Mouse (Mus musculus) bone marrow macrophage, adult 2 months (primary cell): ENCODE measurements around the gene Rab6a. TPM values are rescaled to one million over a fixed set of nuclear protein-coding genes. Genes with fewer than 3 reads are reported as not detected.

Experiments
- H3K27ac ChIP-seq: 2 replicates; pipeline ENCODE4 v1.5.1; 2012; ENCODE audit warnings: low read depth, low read length; ENCODE audit not compliant: insufficient read depth
- H3K4me1 ChIP-seq: 2 replicates; pipeline ENCODE4 v1.6.1; 2012; ENCODE audit warnings: low read length; ENCODE audit not compliant: control insufficient read depth, insufficient read depth
- H3K4me3 ChIP-seq: 2 replicates; pipeline ENCODE4 v1.5.1; 2012; ENCODE audit warnings: mild to moderate bottlenecking, low read length, moderate library complexity; ENCODE audit not compliant: insufficient read depth
- CTCF ChIP-seq: IDR thresholded peaks from 2 replicates; pipeline ENCODE4 v1.5.1; 2012; ENCODE audit warnings: low read depth, mild to moderate bottlenecking, low read length, moderate library complexity
- POLR2A ChIP-seq: IDR thresholded peaks from 2 replicates; pipeline ENCODE4 v1.6.1; 2012; ENCODE audit warnings: mild to moderate bottlenecking, low read depth, low read length, borderline replicate concordance
- polyA plus RNA-seq: library from polyadenylated mRNA; stranded (reverse); fragments of >200 nt; gene quantifications from 2 replicates; pipeline ENCODE4 v1.2.4, GENCODE M21; 2012; ENCODE audit not compliant: missing spikeins, insufficient read depth, insufficient read length

Gene Rab6a
- polyA plus RNA-seq, 1 experiment = 74.1 TPM

DNA sequence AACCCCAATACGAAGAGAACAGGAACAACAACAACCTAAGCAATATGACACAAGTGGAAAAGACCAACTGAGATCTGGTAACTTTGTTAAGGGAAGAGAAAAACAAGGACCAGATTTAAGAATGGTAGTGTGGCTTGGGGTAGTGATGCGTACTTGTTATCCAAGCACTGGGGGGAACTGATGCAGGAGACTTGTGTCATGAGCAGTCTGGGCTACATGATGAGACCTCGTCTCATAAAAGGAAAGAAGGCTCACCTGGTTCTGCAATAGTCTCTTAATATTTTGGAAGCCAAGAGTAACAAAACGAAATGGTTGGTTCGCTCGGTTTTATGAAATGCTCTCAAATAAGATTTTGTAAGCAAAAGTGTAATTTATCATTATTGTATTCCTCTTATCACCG lies 25.0 kb upstream of the Rab6a start:
- Histone ChIP-seq H3K27ac (no peak overlapping the region), H3K4me3 (peak overlapping the region; percentile 93), H3K4me1 (peaks cover 3% of the 10 kb centered on the region)
- no peak for TF ChIP-seq CTCF
- no peak for TF ChIP-seq POLR2A

DNA sequence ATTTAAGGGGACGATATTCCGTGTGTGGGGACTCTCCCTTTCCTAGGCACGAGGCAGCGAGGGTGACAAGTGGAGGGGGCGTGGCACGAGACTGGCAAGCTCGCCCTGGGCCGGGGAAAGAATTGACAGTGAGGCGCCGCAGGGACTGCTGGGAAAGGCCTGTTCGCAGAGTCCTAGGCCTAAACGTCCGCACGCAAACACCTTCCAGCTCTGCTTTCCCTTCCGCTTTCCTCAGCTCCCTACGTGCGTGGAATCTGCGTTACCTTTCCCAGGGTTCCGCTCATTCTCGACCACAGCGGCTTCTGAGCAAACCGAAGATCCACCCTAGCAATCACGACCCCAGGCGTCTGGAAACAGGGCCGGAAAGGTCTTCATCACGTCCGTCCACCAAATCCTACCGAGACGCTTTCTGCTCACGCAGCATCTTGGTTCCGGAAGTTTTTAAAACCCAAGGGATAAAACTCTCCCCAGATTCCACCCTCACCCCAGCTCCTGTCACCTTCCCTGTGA lies 24.4 kb upstream of the Rab6a start:
- peak overlapping the region; percentile 91 for H3K27ac ChIP-seq
- TF ChIP-seq CTCF (no peak), POLR2A (no peak)
- H3K4me1 ChIP-seq = peaks cover 3% of the 10 kb centered on the region
- peak overlapping the region; percentile 93 for H3K4me3 ChIP-seq

DNA sequence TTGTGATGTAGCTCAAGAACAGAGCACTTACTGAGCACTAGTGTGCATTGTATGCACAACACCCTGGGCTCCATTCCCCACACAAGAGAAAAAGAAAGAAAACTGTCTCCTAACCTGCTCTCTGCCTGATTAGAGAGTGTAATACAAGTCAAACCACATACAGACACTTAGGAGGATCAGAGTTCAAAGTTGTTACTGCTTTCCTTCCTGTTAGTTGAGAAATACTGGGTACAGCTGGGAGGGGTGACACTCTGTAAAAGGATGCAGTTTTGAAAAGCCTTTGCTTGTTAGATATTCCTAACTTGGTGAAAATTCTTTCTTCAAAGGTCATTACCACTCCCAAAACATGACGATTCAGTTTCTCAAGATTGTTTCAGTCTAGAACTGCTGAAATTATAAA lies 17.4 kb upstream of the Rab6a start:
- H3K27ac ChIP-seq = no peak overlapping the region
- H3K4me1 ChIP-seq = peaks cover 14% of the 10 kb centered on the region
- TF ChIP-seq POLR2A = no peak
- TF ChIP-seq CTCF = no peak
- no peak overlapping the region for H3K4me3 ChIP-seq

DNA sequence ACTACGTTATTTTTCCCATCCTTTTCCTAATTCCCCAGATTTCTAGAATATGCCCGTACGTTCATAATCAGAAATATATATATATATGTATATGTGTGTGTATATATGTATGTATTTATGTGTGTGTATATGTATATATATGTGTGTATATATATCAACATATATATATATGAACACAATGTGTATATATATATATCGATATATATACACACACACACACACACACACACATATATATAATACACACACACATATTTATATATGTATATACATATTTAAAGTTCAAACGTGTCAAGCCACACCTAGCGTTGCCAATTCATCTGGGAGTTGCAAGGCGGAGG lies 16.7 kb upstream of the Rab6a start:
- H3K4me1 ChIP-seq = peaks cover 14% of the 10 kb centered on the region
- no peak for TF ChIP-seq POLR2A
- TF ChIP-seq CTCF = no peak
- peak overlapping the region; percentile 97 for H3K27ac ChIP-seq
- H3K4me3 ChIP-seq = peak overlapping the region; percentile 85

DNA sequence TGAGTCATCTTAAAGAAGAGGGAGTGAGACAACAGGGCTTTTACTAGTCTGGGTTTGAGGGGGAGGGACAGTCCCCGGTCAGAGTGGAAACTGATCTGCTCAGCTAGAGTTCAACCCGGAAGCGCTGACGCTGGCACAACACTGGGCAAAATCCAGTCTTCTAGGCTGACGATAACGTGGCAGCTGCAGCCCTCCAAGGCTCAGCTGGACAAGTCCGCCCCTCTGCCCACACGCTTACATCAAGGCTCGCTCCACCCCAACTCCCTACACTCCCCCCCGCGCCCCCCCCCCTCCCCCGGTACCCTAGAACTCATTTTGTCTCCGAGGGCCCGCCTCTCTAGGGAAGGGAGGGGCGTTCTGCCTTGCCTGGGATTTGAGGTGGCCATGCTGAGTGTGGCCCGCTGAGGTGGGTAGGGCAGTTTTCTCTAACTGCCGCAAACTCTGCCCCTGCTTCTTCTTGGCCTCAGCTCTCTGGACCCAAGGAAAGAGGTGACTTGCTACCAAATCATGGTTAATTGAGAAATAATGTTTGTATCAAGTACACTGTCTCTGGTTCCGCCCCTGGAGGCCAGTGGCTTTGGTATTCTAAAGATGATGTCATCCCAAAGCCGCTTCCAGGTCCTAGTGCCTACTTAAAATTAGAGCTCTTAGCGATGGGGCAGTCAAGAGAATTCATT lies 16.2 kb upstream of the Rab6a start:
- TF ChIP-seq CTCF (no peak), POLR2A (no peak)
- H3K27ac ChIP-seq = peak overlapping the region; percentile 97
- H3K4me1 ChIP-seq = peaks cover 14% of the 10 kb centered on the region
- peak overlapping the region; percentile 85 for H3K4me3 ChIP-seq

DNA sequence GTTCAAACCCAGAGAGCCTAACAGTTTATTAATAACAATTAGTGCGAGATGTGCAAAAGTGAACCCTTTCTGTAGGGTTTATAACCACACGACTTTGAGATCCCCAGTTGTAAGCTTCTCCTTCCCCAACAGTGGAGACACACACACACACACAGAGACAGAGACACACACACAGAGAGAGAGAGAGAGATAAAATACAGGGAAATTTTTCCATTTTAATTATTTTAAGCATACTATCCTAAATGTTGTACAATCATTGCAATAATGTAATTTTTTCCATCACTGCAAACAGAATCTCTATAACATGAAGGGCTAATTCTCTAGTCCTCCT lies 15.7 kb upstream of the Rab6a start:
- Histone ChIP-seq H3K4me1 (peaks cover 14% of the 10 kb centered on the region), H3K4me3 (peak overlapping the region; percentile 85), H3K27ac (peak overlapping the region; percentile 97)
- TF ChIP-seq CTCF (no peak), POLR2A (no peak)

DNA sequence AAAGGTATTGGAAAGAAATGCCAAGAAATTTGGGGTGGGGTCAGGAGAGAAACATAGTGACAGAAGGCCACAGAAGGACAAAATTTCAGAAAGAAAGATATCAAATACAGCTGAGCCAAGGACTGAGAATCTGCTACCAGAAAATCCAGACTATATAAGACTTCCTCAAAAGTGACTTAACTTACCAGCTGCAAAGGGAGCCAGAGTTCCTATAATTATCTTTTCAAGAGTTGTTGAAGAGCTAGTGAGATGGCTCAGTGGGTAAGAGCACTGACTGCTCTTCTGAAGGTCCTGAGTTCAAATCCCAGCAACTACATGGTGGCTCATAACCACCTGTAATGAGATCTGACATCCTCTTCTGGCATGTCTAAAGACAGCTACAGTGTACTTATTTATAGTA lies 13.9 kb upstream of the Rab6a start:
- peaks cover 14% of the 10 kb centered on the region for H3K4me1 ChIP-seq
- no peak overlapping the region for H3K4me3 ChIP-seq
- no peak overlapping the region for H3K27ac ChIP-seq
- TF ChIP-seq CTCF (no peak), POLR2A (no peak)

DNA sequence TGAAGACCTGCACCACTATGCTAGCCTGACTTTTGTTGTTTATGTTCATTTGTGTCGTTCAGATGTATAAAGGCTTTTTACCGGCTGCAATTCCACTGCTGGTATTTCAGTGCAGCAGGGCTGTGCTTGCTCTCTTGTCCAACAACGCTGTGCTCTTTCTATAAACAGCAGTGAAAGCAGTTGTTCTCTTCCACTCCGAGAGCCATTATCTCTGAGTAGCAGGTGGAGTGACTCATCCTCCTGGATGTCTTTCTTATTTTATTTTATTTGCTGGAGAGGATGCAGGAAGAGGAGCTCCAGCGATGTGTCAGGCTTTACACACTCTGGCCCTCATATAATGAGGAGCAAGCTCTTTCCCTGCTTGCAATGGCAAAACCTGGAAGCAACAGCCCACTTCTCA lies 7.0 kb upstream of the Rab6a start:
- TF ChIP-seq CTCF (no peak), POLR2A (no peak)
- H3K27ac ChIP-seq = no peak overlapping the region
- H3K4me3 ChIP-seq = no peak overlapping the region
- H3K4me1 ChIP-seq = peaks cover 6% of the 10 kb centered on the region

DNA sequence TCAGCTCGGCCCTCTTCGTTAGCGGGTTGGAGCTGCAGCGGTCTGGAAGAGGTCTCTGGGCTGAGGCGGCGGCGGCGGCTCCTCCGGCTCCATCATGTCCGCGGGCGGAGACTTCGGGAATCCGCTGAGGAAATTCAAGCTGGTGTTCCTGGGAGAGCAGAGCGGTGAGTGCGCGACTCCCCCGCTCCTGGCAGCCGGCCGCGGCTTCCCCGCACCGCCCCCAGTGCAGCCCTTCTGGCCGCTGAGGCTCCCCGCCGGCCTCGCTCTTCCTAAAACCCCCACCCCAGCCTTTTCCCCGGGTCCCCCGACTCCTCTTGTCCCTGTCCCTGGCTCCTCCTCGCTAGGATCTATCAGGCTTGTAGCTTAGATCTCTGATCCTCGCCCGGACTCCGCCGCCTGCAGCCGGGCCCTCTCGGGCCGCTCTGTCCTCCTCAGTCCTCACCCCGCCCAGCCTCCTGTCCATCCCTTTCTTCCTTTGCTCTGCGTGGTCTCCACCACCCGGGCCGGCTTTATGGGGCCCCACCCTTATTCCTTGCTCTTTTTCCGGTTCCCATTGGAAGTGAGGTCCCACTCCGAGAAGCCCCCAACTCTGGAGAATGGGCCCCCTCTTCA lies 1.0 kb downstream of the Rab6a start, which contains the start of gene Mrpl48:
TSS of gene Mrpl48 (minus strand) at position 172 of the 612 bp plus-strand sequence.
- Histone ChIP-seq H3K4me1 (peaks cover 13% of the 10 kb centered on the region), H3K4me3 (peak within 1 kb of the TSS; percentile 91), H3K27ac (peak within 1 kb of the TSS; percentile 75)
- TF ChIP-seq POLR2A = no peak
- TF ChIP-seq CTCF = no peak

DNA sequence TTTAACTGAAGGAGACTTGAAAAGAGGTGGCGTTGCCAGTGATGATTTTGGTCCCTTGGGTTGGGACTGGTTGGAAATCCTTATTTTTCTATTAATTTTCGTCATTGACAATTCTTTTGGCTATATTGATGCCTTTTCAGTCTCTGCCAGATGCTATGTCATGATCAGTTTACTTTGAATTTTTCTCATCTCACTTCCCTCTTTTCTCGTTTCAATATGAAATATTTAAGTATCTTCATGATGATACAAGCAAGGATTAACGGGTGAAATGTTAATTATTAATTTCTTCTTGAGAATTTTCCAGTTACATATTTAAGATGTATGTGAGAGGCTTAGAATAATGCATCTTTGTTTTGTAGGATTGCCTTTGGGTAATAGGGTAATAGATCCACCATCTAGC lies 1.7 kb downstream of the Rab6a start:
- peaks cover 13% of the 10 kb centered on the region for H3K4me1 ChIP-seq
- TF ChIP-seq CTCF (no peak), POLR2A (no peak)
- H3K4me3 ChIP-seq = peak overlapping the region; percentile 91
- H3K27ac ChIP-seq = no peak overlapping the region
